Mouse (Mus musculus) kidney, postnatal 0 days (tissue): ENCODE data around the gene Bri3. TPM values are rescaled to one million over a fixed set of nuclear protein-coding genes. Genes with fewer than 3 reads are reported as not detected.
A peak's percentile ranks its signal among the peaks of the same experiment; 100 is the strongest.

Experiments
- ATAC-seq: fragments of 200-750 bp; cut with Nextera tagmentation; replicated peaks from 2 replicates; pipeline ENCODE4 v1.8.0; 2017; ENCODE audit warnings: low read depth, moderate number of reproducible peaks, moderate TSS enrichment, moderate library complexity; ENCODE audit not compliant: low FRiP score
- DNase-seq: peaks from one replicate; pipeline ENCODE4 v3.0.0-alpha.2; 2016; ENCODE audit warnings: low spot score
- H3K27ac ChIP-seq: fragments of 300-500 bp; sonication (generic); 2 replicates; pipeline ENCODE4 v1.5.1; 2014; ENCODE audit warnings: mild to moderate bottlenecking
- H3K27me3 ChIP-seq: fragments of 300-500 bp; sonication (generic); 2 replicates; pipeline ENCODE4 v1.6.1; 2014; ENCODE audit warnings: low read length, mixed read lengths; ENCODE audit not compliant: insufficient read depth
- H3K36me3 ChIP-seq: fragments of 300-500 bp; sonication (generic); 2 replicates; pipeline ENCODE4 v1.6.1; 2014; ENCODE audit warnings: low read length, mixed read lengths; ENCODE audit not compliant: insufficient read depth
- H3K4me1 ChIP-seq: fragments of 300-500 bp; sonication (generic); replicated peaks from 2 replicates; pipeline ENCODE4 v1.6.1; 2014; ENCODE audit warnings: antibody characterized with exemption, low read length, mixed read lengths; ENCODE audit not compliant: insufficient read depth
- H3K4me2 ChIP-seq: fragments of 300-500 bp; sonication (generic); 2 replicates; pipeline ENCODE4 v1.6.1; 2014; ENCODE audit warnings: mild to moderate bottlenecking, low read length, moderate library complexity, mixed read lengths
- H3K4me3 ChIP-seq: fragments of 300-500 bp; sonication (generic); replicated peaks from 2 replicates; pipeline ENCODE4 v1.5.1; 2014; ENCODE audit warnings: low read depth, low read length
- H3K9ac ChIP-seq: fragments of 300-500 bp; sonication (generic); 2 replicates; pipeline ENCODE4 v1.6.1; 2014; ENCODE audit warnings: low read depth, low read length
- H3K9me3 ChIP-seq: fragments of 300-500 bp; sonication (generic); replicated peaks from 2 replicates; pipeline ENCODE4 v1.6.1; 2016; ENCODE audit warnings: low read length, inconsistent platforms, mixed read lengths
- CTCF ChIP-seq: IDR thresholded peaks from 2 replicates; pipeline ENCODE4 v1.5.1; 2016; ENCODE audit warnings: antibody characterized with exemption, low read depth, mild to moderate bottlenecking, moderate library complexity
- WGBS: fragments of 180-500 bp; shearing (Covaris S2); extraction: QIAGEN DNeasy Blood & Tissue Kit; methylation state at CpG from one replicate; pipeline ENCODE4 v1.1.7; 2014; 5-methylcytosine and 5-hydroxymethylcytosine counted together
- polyA plus RNA-seq: library from polyadenylated mRNA; unstranded; fragments of >200 nt; fragmentation: Nextera tagmentation; extraction: Ambion mirVana; gene quantifications from 2 replicates; pipeline ENCODE4 v1.2.1, GENCODE M21; 2015

Bri3 gene
- polyA plus RNA-seq, 1 experiment from 2014 or later, result 224 TPM

GRCm38 (mm10) chr5:144441831-144442271, 197.6 kb downstream of the Bri3 start:
- no peak overlapping the region for H3K9ac ChIP-seq
- H3K27ac ChIP-seq, result no peak overlapping the region
- 40% methylated on average over 12 of the region's 12 CpGs for WGBS
- no peaks in the 10 kb centered on the region for H3K27me3 ChIP-seq
- no peaks in the 10 kb centered on the region for H3K4me1 ChIP-seq
- no peak for TF ChIP-seq CTCF
- H3K4me3 ChIP-seq, result no peak overlapping the region
- ATAC-seq (no peak), DNase-seq (no peak)
- H3K4me2 ChIP-seq, result no peak overlapping the region
- no peaks in the 10 kb centered on the region for H3K36me3 ChIP-seq
- H3K9me3 ChIP-seq, result no peaks in the 10 kb centered on the region

- ATAC-seq, result no peak
- Histone ChIP-seq H3K27me3 (no peaks in the 10 kb centered on the region), H3K4me1 (no peaks in the 10 kb centered on the region), H3K4me2 (no peak overlapping the region), H3K9ac (no peak overlapping the region), H3K27ac (no peak overlapping the region), H3K36me3 (no peaks in the 10 kb centered on the region), H3K9me3 (no peaks in the 10 kb centered on the region), H3K4me3 (no peak overlapping the region)
- peak; percentile 27 for DNase-seq
- WGBS, result 76% methylated on average over 10 of the region's 10 CpGs
- TF ChIP-seq CTCF, result peak; percentile 57
These were observed 202.4 kb downstream of the Bri3 start for GRCm38 (mm10) chr5:144446475-144447225.

DNA sequence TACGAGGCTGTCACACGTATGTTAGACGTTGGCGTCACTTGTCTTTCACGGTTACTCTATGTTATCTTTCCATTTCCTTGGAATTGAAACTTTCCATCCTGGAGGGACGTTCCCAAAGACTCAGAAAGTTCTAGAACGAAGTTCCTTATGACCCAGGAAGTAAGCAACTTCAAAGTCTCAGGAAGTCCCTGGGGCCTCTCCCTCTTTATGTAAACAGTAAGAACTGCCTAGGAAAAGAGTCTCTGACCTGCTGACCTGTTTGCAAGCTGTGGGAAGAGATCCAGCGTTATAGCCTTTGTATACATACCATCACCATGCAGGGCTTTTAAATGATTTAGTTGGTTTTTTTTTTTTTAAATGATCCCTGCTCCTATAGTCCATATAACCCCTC, 203.0 kb downstream of the Bri3 start:
- TF ChIP-seq CTCF, result no peak
- ATAC-seq (no peak), DNase-seq (no peak)
- no peaks in the 10 kb centered on the region for H3K27me3 ChIP-seq
- no peaks in the 10 kb centered on the region for H3K9me3 ChIP-seq
- no peaks in the 10 kb centered on the region for H3K4me1 ChIP-seq
- no peak overlapping the region for H3K4me3 ChIP-seq
- H3K36me3 ChIP-seq, result no peaks in the 10 kb centered on the region
- WGBS, result 64% methylated on average over 8 of the region's 8 CpGs
- H3K4me2 ChIP-seq, result no peak overlapping the region
- H3K27ac ChIP-seq, result no peak overlapping the region
- H3K9ac ChIP-seq, result no peak overlapping the region

GRCm38 (mm10) chr5:144447975-144448374, 203.7 kb downstream of the Bri3 start:
- no peak for ATAC-seq
- H3K4me2 ChIP-seq, result no peak overlapping the region
- no peak overlapping the region for H3K4me3 ChIP-seq
- H3K36me3 ChIP-seq, result no peaks in the 10 kb centered on the region
- no peak for TF ChIP-seq CTCF
- no peaks in the 10 kb centered on the region for H3K27me3 ChIP-seq
- H3K27ac ChIP-seq, result no peak overlapping the region
- no peaks in the 10 kb centered on the region for H3K9me3 ChIP-seq
- 50% methylated on average over 5 of the region's 5 CpGs for WGBS
- DNase-seq, result no peak
- H3K4me1 ChIP-seq, result no peaks in the 10 kb centered on the region
- H3K9ac ChIP-seq, result no peak overlapping the region

- DNase-seq (no peak), ATAC-seq (no peak)
- TF ChIP-seq CTCF, result no peak
These were observed 208.7 kb downstream of the Bri3 start for GRCm38 (mm10) chr5:144452776-144453455.

GRCm38 (mm10) chr5:144457623-144458287, 213.5 kb downstream of the Bri3 start:
- no peaks in the 10 kb centered on the region for H3K36me3 ChIP-seq
- ATAC-seq (peak; percentile 79), DNase-seq (peak; percentile 68)
- no peaks in the 10 kb centered on the region for H3K27me3 ChIP-seq
- H3K4me2 ChIP-seq, result peak overlapping the region; percentile 52
- no peak for TF ChIP-seq CTCF
- H3K4me3 ChIP-seq, result no peak overlapping the region
- peak overlapping the region; percentile 19; the same call in 1 of the 2 replicates for H3K27ac ChIP-seq
- 2% methylated on average over 11 of the region's 11 CpGs for WGBS
- 0 out of 2 replicates have a peak, but pooled peaks cover 3% of the 10 kb centered on the region for H3K9me3 ChIP-seq
- peaks cover 5% of the 10 kb centered on the region; the same call in 1 of the 2 replicates for H3K4me1 ChIP-seq
- H3K9ac ChIP-seq, result 0 out of 2 replicates have a peak overlapping the region, but pooled peaks have one; percentile 37

More at GRCm38 (mm10) chr5:144452776-144453455, 208.7 kb downstream of the Bri3 start:
- 74% methylated on average over 7 of the region's 7 CpGs for WGBS
- no peaks in the 10 kb centered on the region for H3K9me3 ChIP-seq
- no peak overlapping the region for H3K9ac ChIP-seq
- no peaks in the 10 kb centered on the region for H3K36me3 ChIP-seq
- peaks cover 5% of the 10 kb centered on the region; the same call in 1 of the 2 replicates for H3K4me1 ChIP-seq
- no peaks in the 10 kb centered on the region for H3K27me3 ChIP-seq
- H3K4me3 ChIP-seq, result no peak overlapping the region
- no peak overlapping the region for H3K27ac ChIP-seq
- no peak overlapping the region for H3K4me2 ChIP-seq
